Mouse (Mus musculus) mesoderm, embryonic 11.5 days (tissue): ENCODE measurements around the gene Eaf2.
"Not testable (repeated sequence)": the region's sequence is repeated elsewhere in the genome, so short reads cannot be mapped to it uniquely, and the experiment has no call there.

Experiments used
- DNase-seq: peaks from one replicate; pipeline ENCODE4 v3.0.0-alpha.2; 2012; ENCODE audit warnings: low read depth, low spot score

The Eaf2 gene

DNA sequence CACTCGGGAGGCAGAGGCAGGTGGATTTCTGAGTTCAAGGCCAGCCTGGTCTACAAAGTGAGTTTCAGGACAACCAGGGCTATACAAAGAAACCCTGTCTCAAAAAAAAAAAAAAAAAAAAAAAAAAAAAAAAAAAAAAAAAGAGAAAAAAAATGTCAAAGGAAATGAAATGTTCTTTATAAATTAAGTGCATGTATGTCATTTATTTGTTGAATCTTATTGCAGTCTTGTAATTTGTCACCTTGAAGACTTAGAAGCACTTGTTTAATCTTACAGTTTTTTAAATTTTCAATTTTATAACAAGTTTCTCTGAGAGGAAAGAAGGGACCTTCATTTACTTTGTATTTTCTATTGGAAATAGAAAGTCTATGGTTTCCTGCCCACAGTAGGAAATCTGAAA, 27.9 kb downstream of the Eaf2 start:
- not testable (repeated sequence) for DNase-seq

DNA sequence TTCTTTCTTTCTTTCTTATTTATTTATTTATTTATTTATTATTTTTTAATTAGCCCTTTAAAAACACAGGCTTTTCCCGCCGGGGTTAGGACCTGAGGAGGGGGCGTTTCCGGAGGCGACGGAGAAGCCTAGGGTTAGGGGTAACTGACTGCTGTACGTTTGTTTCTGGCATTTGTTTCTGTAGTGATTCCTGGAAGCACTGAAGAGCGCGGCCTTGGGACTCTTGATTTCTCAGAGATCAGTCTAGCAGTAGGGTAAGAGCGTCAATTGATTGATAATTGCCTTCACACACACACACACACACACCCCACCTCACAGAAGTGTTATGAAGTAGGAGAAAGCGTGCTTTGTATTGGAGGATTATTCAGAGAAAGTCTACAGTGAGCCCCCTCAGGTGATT, 46.0 kb downstream of the Eaf2 start:
- no peak for DNase-seq

DNA sequence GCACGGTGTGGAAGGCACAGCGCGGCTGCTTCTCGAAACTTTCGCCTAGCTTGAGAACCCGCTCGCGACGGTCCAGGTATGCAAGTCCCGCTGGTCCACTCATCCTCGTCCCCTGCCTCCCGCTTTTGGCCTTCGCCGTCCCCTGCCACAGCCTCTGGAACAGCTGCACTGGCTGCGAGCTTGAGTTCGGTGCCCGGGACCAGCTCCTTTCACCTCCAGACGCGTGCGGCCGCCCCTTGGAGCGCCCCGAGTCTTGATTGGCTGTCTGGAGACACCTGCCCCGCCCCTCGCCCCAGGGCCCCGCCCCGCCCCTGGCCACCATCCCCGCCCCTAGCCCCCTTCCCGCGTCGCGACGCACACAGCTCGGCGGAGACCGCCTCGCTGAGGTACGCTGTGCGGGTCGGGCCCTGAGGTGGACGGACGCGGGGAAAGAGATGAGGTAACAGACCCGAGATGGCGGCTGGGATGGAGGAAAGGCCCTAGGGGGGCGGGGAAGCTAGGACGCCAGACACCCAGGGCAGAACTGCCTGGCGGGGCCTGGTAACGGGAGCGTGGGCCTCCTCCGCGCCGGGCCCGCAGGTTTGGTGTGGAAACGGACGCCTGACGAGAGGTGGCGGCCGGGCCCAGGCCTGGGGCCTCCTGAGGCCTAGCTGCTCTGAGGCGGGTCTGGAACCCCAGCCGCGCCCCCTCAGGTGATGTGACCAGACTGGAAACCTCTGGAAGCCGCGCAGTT, 46.6 kb downstream of the Eaf2 start, which contains the start of gene Iqcb1:
Gene Iqcb1, plus strand, starts transcription at position 332 of the 733 bp plus-strand sequence.
- DNase-seq, result peak; percentile 87

DNA sequence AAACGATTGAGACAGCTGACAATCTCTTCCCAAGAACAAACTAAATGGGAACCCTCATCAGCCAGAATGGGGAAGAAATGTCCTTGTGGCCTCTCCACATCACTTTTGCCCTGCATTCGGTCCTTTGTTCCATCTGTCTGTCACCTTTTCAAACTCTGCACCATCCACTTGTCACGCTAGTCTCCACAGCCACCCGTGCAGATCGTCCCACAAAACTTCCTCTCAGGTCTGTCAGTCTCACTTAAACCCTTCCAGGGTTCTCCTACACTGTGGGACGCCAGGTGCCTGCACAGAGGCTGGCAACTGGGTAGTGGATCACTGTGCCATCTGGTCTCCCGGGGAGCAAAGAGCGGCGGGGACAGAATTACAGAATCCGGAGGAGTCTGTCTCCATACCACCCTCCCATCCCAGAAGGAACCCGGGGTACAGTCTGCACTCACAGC, 47.2 kb downstream of the Eaf2 start:
- DNase-seq, result peak; percentile 4

DNA sequence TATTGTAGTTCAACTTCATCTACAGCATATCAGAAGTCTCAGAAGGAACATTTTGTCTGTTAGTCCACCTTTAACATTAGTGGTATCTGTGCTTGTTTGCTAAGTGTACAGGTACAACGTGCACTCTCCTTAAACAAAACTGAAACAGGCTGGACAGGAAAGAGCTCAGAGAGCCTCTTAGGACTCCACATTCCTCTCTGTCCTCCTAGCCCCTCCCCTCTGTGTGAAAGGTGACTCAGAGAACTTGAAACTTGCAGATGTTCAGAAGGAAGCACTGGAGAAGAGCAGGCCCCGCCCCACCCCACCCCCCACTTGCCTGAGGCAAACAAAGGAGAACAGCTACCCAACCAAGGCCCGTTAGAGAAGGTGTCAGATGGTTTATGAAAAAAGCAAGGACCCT, 53.3 kb downstream of the Eaf2 start:
- DNase-seq, result peak; percentile 68

DNA sequence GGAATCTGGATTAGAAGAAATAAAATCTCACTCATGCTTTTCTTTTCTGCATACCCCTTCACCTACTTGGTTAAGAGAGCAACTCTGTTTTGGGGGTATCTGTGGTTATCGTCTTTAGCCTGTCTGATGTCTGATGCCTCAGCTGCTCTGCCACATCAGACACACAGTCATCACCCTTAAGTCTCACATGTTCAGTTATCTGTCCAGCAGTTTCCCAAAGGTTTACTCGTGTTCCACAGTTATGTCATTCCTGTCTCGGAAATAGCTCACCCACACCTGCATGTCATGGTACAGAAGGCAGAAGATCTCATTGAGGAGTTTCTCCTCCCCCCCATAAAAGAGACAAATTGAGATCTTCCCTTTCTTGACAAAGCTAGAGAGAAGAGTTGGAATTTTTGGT, 54.1 kb downstream of the Eaf2 start:
- no peak for DNase-seq

DNA sequence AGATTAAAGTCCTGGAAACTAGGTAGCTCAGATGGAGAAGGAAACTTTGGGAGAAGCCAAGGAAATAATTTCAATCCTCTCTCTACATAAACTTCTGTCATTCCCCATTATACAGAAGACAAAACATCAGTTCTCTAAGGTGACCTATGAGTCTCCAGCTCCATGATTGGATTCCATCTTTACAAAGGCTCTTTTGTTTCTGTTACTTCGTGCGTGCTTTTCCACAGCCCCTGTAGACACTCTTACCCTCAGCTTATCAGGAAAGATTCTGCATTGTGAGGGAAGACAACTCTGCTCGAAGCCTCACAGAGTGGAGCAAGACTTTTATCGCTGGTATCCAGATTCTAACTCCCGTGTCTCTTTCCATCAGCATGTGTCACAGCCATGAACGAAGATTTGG, 54.8 kb downstream of the Eaf2 start:
- DNase-seq, result no peak

DNA sequence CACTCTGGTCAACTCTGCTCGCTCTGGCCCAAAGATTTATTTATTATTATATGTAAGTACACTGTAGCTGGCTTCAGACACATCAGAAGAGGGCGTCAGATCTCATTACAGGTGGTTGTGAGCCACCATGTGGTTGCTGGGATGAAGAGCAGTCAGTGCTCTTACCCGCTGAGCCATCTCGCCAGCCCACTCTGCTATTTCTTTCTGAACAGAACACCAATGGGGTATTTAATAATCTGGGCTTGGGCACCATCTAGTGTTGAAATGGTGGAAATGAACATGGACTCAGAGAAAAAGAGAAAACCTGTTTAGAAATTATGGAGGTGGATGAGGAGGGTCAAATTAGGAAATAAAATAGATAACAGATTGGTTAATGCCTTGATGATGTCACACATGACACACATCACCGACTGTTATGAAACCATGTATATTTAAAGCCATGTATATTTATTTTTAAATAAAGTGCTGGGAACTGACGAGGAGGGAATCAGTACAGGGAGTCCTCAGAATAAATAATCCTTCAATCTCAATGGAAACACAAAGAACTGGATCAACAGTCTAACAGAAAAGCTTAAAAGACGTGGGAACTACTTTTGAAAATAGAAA, 57.4 kb downstream of the Eaf2 start:
- peak; percentile 85 for DNase-seq

DNA sequence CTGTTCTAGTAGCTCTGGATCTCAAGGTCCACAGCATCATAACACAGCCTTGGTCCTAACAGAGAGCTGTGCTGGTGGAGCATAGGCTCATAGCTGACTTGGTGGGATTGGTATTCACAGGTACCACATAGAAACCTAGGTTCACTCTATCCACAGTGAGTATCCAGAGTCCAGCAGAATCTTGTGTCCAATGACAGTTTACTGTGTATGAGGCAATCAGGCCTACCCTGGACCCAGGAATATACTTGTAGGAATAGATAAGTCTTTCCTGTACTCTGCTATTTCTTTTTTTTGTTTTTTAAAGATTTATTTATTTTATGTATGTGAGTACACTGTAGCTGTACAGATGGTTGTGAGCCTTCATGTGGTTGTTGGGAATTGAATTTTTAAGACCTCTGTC, 57.9 kb downstream of the Eaf2 start:
- DNase-seq, result no peak

DNA sequence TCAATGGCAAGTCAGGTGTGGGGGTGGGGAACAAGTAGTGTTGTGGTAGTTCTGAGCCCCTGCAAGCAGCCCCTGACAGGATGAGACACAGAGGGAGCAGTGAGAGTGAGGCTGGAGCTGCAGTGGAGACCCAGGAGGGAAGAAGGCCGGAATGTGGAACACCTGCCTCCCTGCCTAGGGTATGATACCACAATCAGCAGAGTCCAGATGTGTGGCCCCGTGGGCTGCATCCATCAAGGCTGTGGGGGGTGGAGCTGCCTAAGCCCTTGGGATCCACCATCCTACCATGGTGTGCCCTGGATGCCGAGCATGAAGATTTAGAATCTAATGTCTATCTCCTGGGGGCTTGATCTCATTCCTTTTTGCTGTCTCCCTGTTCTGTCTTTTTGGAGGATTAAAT, 61.1 kb downstream of the Eaf2 start:
- no peak for DNase-seq

DNA sequence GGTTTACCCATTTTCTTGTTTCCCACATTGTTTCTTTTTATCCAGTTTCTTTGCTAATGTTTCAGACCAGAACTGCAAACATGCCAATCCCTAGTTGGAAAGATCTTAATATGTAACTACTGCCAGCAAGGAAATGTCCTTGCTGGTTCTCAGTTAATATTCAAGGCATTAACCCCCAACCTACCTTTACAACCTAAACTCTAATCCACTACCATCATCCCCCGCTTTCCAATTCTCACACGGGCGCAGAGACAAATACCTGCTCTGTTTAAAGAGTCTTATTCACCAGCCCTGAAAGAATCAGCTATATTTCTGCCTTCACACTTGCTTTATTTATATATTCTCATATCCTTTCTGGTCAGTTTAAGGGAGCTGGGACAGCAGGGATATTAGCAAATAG, 66.2 kb downstream of the Eaf2 start:
- DNase-seq, result no peak

DNA sequence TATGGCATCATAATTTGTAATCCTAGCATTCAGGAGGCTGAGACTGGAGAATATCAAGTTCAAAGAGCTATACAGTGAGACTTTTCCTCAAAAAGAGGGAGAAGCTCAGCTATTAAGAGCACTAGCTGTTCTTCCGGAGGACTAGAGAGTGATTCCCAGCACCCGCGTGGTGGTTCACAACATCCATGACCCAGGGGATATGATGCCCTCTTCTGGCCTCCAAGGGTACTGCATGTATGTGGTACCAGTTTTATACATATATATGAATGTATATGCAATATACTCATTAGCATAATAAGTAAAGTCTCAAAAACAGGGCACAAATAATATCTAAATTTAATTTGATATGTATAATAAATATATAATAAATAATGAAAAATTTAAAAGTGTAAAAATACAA, 72.4 kb downstream of the Eaf2 start:
- no peak for DNase-seq

DNA sequence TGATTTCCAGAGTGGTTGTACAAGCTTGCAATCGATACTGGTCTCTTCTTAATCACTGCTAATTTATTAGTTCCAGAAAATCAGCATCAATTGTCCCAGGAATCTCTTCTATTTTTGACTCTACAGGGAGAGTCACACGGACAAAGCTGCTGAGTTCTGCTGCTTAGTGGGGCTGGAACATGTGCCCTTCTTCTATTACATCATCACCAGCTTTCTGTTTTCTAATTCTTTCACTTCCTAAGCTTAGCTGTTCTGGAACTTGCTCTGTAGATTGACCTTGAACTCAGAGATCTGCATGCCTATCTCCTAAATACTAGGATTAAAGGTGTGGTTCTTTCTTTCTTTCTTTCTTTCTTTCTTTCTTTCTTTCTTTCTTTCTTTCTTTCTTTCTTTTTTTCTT, 76.5 kb downstream of the Eaf2 start:
- no peak for DNase-seq

DNA sequence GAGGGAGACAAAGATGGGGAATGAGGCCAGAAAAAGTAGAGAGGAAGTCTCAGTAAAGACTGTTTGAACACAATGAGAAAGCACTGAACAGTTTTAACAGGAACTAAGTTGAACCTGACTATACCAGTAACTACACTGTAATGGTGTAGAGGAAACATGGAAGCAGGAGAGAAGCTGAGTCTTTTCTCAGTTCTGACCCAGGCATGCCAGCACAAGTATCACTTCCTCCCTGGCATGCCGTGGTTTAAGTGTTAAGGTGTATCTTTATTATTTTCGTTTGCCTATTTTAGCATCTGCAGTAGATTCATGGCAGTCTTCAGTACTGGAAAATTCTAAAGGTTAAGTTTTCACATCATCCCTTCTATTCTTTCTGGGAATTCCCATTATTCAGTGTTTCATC, 79.8 kb downstream of the Eaf2 start:
- DNase-seq, result no peak

DNA sequence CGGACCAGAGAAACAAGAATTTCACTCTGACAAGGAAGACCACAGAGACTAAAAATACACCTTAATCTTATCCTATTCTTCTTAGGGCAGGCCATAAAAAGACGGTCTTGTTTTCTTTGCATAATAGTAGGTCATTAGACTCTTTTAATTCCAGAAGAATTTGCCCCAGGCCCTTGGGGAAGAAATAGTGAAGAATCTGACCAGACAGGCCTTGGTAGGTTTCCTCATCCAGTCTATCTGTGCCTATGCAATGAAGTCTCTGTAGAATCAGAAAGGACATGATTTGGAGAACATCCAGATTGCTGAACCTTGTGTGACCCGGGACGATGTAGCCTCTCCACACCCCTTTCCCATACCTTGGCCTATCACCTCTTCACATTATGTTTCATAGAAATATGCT, 84.6 kb downstream of the Eaf2 start:
- no peak for DNase-seq

DNA sequence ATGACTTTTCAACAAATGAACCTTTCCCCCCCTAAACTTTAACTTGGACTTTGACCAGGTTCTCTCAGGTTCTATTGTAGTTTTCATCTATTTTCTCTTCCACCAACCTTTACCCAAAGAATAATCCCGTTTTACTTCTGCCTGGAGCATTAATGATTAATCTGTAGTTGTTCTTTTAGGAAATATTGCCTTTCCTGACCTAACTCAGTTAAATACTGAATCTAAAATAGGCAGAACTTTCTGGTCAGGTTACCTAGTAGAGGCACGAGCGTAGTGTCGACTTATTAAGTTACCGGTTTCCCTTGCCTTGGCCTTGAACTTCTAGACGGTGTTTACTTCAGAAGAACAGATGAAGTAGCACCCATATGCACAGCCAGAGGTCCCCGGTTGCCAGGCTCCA, 88.3 kb downstream of the Eaf2 start:
- no peak for DNase-seq

DNA sequence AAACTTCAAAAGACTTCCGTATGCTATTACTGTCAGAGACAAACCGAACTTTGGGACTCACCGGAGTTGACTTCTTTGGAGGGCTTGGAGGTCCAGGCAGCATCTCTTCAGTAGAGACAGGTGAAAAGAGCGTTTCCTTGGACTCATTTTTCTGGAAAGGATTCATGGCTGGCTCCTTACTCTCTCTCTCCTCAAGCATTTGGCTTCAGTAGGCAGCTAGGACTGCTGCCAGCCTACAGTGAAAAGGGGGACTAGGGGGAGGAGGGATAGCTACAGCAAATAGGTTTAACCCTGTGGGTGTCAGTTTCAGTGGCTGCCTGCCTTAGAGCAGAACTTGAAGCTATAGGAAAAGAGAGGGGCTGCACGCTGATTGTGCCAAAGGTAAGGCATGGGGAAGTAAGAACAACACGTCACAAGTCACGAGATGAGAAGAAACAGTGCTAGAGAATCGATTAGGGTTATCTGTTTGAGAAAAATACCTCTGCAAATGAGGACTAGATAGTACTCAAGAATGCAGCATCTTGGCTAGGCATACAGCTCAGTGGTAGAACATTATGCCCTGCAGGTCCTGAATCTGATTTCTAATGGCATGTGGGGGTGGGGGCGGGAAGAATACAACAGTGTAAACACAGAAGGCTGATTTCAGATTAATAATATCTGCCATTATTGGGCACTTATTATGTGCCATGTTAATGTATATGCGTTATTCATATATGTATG, 90.0 kb downstream of the Eaf2 start, which contains the start of gene Slc15a2:
Gene Slc15a2, minus strand, starts transcription at position 369 of the 720 bp plus-strand sequence.
- DNase-seq, result no peak

DNA sequence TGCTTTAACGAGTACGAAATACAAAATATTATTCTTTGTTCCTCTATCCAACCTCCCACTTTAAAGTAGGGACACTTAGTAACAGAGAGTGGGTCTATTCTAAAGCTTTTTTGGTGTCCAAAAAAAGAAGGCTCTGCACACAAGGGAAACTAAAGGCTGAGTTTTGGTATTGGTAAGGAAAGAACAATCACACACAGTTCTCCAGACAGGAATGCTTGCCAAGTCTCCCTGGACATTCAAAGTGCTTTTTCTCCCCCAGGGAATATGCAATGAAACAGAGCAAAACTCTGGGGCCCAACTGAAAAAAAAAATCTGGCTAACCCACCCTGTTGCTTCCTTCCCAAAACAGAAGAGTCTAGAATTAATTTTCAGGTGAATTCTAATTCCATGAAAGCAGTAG, 90.7 kb downstream of the Eaf2 start:
- no peak for DNase-seq

DNA sequence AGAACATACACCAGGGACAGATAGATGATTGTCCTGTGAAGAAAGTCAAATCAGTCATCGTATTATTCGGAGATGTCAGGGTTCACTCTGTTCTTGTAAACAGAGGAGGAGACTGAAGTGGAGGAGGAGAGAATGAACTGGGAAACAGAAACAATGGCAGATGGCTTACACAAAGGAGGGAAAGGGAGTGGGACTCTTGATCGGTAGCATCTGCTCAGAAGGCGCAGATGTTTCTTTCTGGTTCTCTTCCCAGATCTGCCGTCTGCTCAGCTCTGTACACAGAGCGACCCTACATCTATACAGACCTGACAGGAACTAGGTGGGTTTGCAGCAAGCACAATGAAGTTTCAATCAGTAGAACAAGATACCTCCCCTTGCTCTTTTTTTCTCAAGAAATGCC, 99.1 kb downstream of the Eaf2 start:
- no peak for DNase-seq

DNA sequence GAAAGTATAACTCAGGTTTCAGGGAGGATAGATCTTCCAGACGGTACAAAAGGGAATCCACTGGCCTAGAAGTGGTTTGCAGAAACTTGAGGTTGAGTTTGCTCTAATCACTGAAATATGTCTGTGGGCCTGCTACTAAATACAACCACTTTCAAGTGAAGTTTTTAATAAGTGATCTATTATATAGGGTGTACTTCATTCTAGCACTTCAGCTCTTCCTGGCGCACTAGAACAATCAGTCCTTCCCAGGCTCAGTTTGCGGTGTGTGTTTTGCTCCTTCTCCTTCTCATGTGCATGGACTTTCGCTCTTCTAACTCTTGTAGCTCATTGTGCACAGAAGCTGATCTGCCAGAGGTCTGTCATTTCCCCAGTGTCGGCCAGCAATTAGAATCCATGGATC, 101.8 kb downstream of the Eaf2 start:
- DNase-seq, result no peak

DNA sequence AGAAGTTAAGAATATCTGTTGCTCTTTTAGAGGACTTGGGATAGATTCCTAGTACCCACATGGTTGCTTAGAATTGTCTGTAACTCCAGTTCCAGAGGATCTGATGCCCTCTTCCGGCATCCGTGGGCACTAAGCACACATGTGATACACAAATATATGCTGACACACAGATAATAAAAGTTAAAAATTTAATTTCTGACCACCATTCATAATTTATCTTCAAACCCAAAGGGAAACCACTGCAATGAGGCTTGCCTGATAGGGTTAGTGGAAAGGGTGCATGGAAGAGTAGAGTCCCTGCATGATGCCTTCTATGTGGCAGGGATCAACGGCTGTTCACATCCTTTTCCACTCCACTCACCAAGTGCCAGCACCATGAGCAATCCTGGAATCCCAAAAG, 103.1 kb downstream of the Eaf2 start:
- no peak for DNase-seq

DNA sequence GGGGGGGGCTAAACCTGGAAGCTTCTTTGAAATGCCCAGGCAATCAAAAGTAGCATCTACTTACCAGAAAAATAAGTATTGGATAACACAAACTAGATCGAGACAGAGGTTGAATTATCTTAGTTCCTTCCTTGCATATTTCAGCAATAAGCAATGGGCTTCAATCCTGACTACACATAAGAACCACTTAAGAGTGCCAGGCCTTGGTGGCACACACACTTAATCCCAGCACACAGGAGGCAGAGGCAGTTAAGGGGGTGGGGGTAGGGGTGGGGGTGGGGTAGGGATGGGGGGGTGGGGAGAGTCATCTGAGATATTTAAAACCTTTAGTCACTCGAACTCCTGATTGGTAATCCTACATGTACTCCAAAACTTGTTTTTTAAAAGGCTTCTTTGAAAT, 103.6 kb downstream of the Eaf2 start:
- no peak for DNase-seq

DNA sequence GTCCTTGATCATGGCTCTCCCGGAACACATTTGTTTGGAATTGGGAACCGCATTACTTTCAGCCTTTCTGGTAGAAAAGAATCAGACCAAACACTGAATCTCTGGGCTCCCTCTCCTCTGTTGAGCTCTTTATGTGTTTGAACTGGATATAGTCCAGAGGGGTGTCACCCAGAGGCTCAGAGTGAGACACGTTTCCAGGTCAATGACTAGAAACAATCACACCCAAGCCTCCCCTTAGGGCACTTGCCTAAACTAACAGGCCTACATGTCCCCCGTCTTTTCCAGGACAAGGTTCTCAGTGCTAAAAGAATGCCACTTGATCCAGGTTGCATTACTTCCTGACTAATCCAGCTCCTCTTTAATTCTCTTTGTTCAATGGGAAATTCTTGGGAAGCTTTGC, 104.0 kb downstream of the Eaf2 start:
- DNase-seq, result no peak
